Mouse (Mus musculus) bone marrow, adult 2 months (tissue): ENCODE data around the gene Sgk1.

Experiments
- CTCF ChIP-seq: fragments of 200-500 bp; IDR thresholded peaks from 2 replicates; pipeline ENCODE4 v1.5.1; 2011; ENCODE audit warnings: low read length, control low read depth; ENCODE audit not compliant: control insufficient read depth, insufficient read depth
- POLR2A ChIP-seq: fragments of 200-500 bp; IDR thresholded peaks from 2 replicates; pipeline ENCODE4 v1.6.1; 2011; ENCODE audit warnings: low read depth, mild to moderate bottlenecking, control low read depth, low read length, borderline replicate concordance; ENCODE audit not compliant: control insufficient read depth

- TF ChIP-seq POLR2A (no peak), CTCF (no peak)
Measured at GRCm38 (mm10) chr10:21835077-21835476, 46.9 kb upstream of the Sgk1 start.
